Mouse (Mus musculus) mature B cell (primary cell): Measurements from ENCODE around the gene Gm10439.
"Not testable (repeated sequence)": the region's sequence is repeated elsewhere in the genome, so short reads cannot be mapped to it uniquely, and the experiment has no call there.

Experiments
- in situ Hi-C: fragments of 300-500 bp; cut with MboI; formaldehyde crosslinking; loops from 2 replicates; pipeline ENCODE4 v1.14.3; 2019

Gene Gm10439

GRCm38 (mm10) chrX:149594270-149594669 lies at the start of gene Gm10439:
Gene Gm10439 (plus strand): TSS chrX:149594570.
- in situ Hi-C loops: not testable (repeated sequence)
